Mouse (Mus musculus) embryonic facial prominence, embryonic 11.5 days (tissue): Measurements from ENCODE around the gene Gm10471. TPM values are rescaled to one million over a fixed set of nuclear protein-coding genes. Genes with fewer than 3 reads are reported as not detected.
"Not testable (repeated sequence)": the region's sequence is repeated elsewhere in the genome, so short reads cannot be mapped to it uniquely, and the experiment has no call there.

Experiments used
- ATAC-seq: fragments of 200-750 bp; cut with Nextera tagmentation; replicated peaks from 2 replicates; pipeline ENCODE4 v1.8.0; 2017; ENCODE audit warnings: low read depth; ENCODE audit not compliant: insufficient number of reproducible peaks, low FRiP score, low TSS enrichment
- DNase-seq: peaks from one replicate; pipeline ENCODE4 v3.0.0-alpha.2; 2015; ENCODE audit warnings: low spot score
- H3K27ac ChIP-seq: fragments of 300-500 bp; sonication (generic); replicated peaks from 2 replicates; pipeline ENCODE4 v1.5.1; 2014; ENCODE audit warnings: mild to moderate bottlenecking, low read depth, low read length, control low read depth
- H3K27me3 ChIP-seq: fragments of 300-500 bp; sonication (generic); 2 replicates; pipeline ENCODE4 v1.6.1; 2014; ENCODE audit warnings: mild to moderate bottlenecking, low read length, moderate library complexity, mixed read lengths; ENCODE audit not compliant: control insufficient read depth, insufficient read depth
- H3K36me3 ChIP-seq: fragments of 300-500 bp; sonication (generic); replicated peaks from 2 replicates; pipeline ENCODE4 v1.6.1; 2014; ENCODE audit warnings: low read depth, mild to moderate bottlenecking, low read length, moderate library complexity, mixed read lengths; ENCODE audit not compliant: control insufficient read depth, insufficient read depth
- H3K4me1 ChIP-seq: fragments of 300-500 bp; sonication (generic); 2 replicates; pipeline ENCODE4 v1.6.1; 2014; ENCODE audit warnings: low read length, mixed read lengths; ENCODE audit not compliant: control insufficient read depth, insufficient read depth
- H3K4me2 ChIP-seq: fragments of 300-500 bp; sonication (generic); 2 replicates; pipeline ENCODE4 v1.6.1; 2014; ENCODE audit warnings: low read depth, mild to moderate bottlenecking, control low read depth, low read length, moderate library complexity
- H3K4me3 ChIP-seq: fragments of 300-500 bp; sonication (generic); 2 replicates; pipeline ENCODE4 v1.5.1; 2014; ENCODE audit warnings: low read depth, low read length, control low read depth
- H3K9ac ChIP-seq: fragments of 300-500 bp; sonication (generic); replicated peaks from 2 replicates; pipeline ENCODE4 v1.6.1; 2014; ENCODE audit warnings: mild to moderate bottlenecking, control low read depth, low read length
- H3K9me3 ChIP-seq: fragments of 300-500 bp; sonication (generic); replicated peaks from 2 replicates; pipeline ENCODE4 v1.6.1; 2016; ENCODE audit warnings: mild to moderate bottlenecking, low read length, inconsistent platforms, mixed read lengths; ENCODE audit not compliant: control insufficient read depth
- WGBS: fragments of 180-500 bp; shearing (Covaris S2); extraction: QIAGEN DNeasy Blood & Tissue Kit; methylation state at CpG from one replicate; pipeline ENCODE4 v1.1.7; 2014; 5-methylcytosine and 5-hydroxymethylcytosine counted together
- polyA plus RNA-seq: library from polyadenylated mRNA; unstranded; fragments of >200 nt; fragmentation: Nextera tagmentation; extraction: Ambion mirVana; gene quantifications from 2 replicates; pipeline ENCODE4 v1.2.1, GENCODE M21; 2014

Gene Gm10471
- polyA plus RNA-seq, result not detected in 2 replicates

GRCm38 (mm10) chr5:26089191-26089590 lies at the start of gene Gm10471:
Gene Gm10471, minus strand, starts transcription at chr5:26089291.
- not testable (repeated sequence) for ATAC-seq, H3K4me1 ChIP-seq, DNase-seq, H3K36me3 ChIP-seq, H3K4me3 ChIP-seq, H3K9me3 ChIP-seq, H3K4me2 ChIP-seq, H3K27ac ChIP-seq, H3K27me3 ChIP-seq, H3K9ac ChIP-seq
- WGBS, result 95% methylated on average over 1 of the region's 1 CpGs

GRCm38 (mm10) chr5:26121321-26121720 lies 32.2 kb upstream of the Gm10471 start, which contains the start of gene Gm10220:
Gene Gm10220, minus strand, starts transcription at chr5:26121421.
- not testable (repeated sequence) for H3K4me2 ChIP-seq, H3K27me3 ChIP-seq, H3K36me3 ChIP-seq, H3K4me1 ChIP-seq, H3K9me3 ChIP-seq, DNase-seq, H3K4me3 ChIP-seq, H3K27ac ChIP-seq, ATAC-seq, H3K9ac ChIP-seq
- no CpG with 5 or more reads among the region's 3 CpGs for WGBS

GRCm38 (mm10) chr5:26105262-26105661 lies 16.2 kb upstream of the Gm10471 start, which contains the start of gene 5031410I06Rik:
Gene 5031410I06Rik, minus strand, starts transcription at chr5:26105362.
- H3K4me1 ChIP-seq, H3K9ac ChIP-seq, H3K27ac ChIP-seq, H3K4me2 ChIP-seq, H3K27me3 ChIP-seq, H3K4me3 ChIP-seq, H3K9me3 ChIP-seq, H3K36me3 ChIP-seq, DNase-seq, ATAC-seq: not testable (repeated sequence)
- WGBS, result no CpG with 5 or more reads among the region's 3 CpGs

GRCm38 (mm10) chr5:26079023-26079422 lies 10.1 kb downstream of the Gm10471 start:
- not testable (repeated sequence) for H3K36me3 ChIP-seq, H3K4me2 ChIP-seq, H3K9me3 ChIP-seq, ATAC-seq, H3K4me1 ChIP-seq, H3K27me3 ChIP-seq, H3K4me3 ChIP-seq, H3K9ac ChIP-seq, H3K27ac ChIP-seq
- DNase-seq, result peak; percentile 3

- Histone ChIP-seq H3K9ac (no peak overlapping the region), H3K4me1 (no peaks in the 10 kb centered on the region), H3K36me3 (no peaks in the 10 kb centered on the region), H3K27ac (no peak overlapping the region), H3K4me2 (no peak overlapping the region), H3K9me3 (no peaks in the 10 kb centered on the region), H3K27me3 (no peaks in the 10 kb centered on the region), H3K4me3 (no peak overlapping the region)
- WGBS, result 88% methylated on average over 24 of the region's 24 CpGs
- no peak for DNase-seq
- ATAC-seq, result no peak
These were observed 18.4 kb downstream of the Gm10471 start for GRCm38 (mm10) chr5:26070716-26071115.

GRCm38 (mm10) chr5:26058481-26058880 lies 30.6 kb downstream of the Gm10471 start, which contains the start of gene Gm7347:
Gene Gm7347, minus strand, starts transcription at chr5:26058581.
- H3K4me1 ChIP-seq, H3K4me3 ChIP-seq, H3K36me3 ChIP-seq, ATAC-seq, H3K27me3 ChIP-seq, DNase-seq, H3K27ac ChIP-seq, H3K4me2 ChIP-seq, H3K9ac ChIP-seq, H3K9me3 ChIP-seq: not testable (repeated sequence)
- WGBS, result no CpG with 5 or more reads among the region's 2 CpGs

- not testable (repeated sequence) for H3K9me3 ChIP-seq, H3K4me2 ChIP-seq, H3K36me3 ChIP-seq, H3K4me3 ChIP-seq, DNase-seq, ATAC-seq, H3K9ac ChIP-seq, H3K27me3 ChIP-seq, H3K4me1 ChIP-seq, H3K27ac ChIP-seq
- 76% methylated on average over 2 of the region's 2 CpGs for WGBS
These were observed 49.6 kb downstream of the Gm10471 start, which contains the start of gene Speer4a for GRCm38 (mm10) chr5:26039458-26039857. Gene Speer4a, minus strand, starts transcription at chr5:26039558.
